Mouse (Mus musculus) cerebellum, adult 2 months (tissue): ENCODE measurements at regions not wholly inside any gene's neighbourhood (a gene's known extent, or its start where the extent isn't known, plus 50 kb on each side); places are given as distances from the start of the nearest gene placed in this dataset.

ENCODE experiments used
- DNase-seq, 2 experiments: peaks; one replicate each; pipeline ENCODE4 v3.0.0; 2021
- H3K27ac ChIP-seq: fragments of 200-500 bp; 2 replicates; pipeline ENCODE4 v1.5.1; 2012; ENCODE audit warnings: low read length, control low read depth, inconsistent platforms; ENCODE audit not compliant: insufficient read depth
- H3K27me3 ChIP-seq: fragments of 200-500 bp; 2 replicates; pipeline ENCODE4 v1.6.1; 2012; ENCODE audit warnings: inconsistent platforms, mild to moderate bottlenecking, low read length, moderate library complexity; ENCODE audit not compliant: control insufficient read depth, insufficient read depth
- H3K4me1 ChIP-seq: fragments of 200-500 bp; 2 replicates; pipeline ENCODE4 v1.6.1; 2011; ENCODE audit warnings: low read length; ENCODE audit not compliant: control insufficient read depth, insufficient read depth
- H3K4me3 ChIP-seq: fragments of 200-500 bp; replicated peaks from 2 replicates; pipeline ENCODE3; 2011; ENCODE audit warnings: mild to moderate bottlenecking, low read depth, low read length, control low read depth; ENCODE audit not compliant: insufficient read depth
- CTCF ChIP-seq: fragments of 200-500 bp; IDR thresholded peaks from 2 replicates; pipeline ENCODE4 v1.5.1; 2011; ENCODE audit warnings: low read depth, mild to moderate bottlenecking, control low read depth, low read length, moderate library complexity, borderline replicate concordance; ENCODE audit not compliant: insufficient read depth
- POLR2A ChIP-seq: fragments of 200-500 bp; IDR thresholded peaks from 2 replicates; pipeline ENCODE4 v1.6.1; 2011; ENCODE audit warnings: low read length, control low read depth, borderline replicate concordance; ENCODE audit not compliant: insufficient read depth
- WGBS: fragments of 180-500 bp; shearing (Covaris S2); methylation state at CpG from one replicate; pipeline ENCODE4 v1.1.7; 2018; 5-methylcytosine and 5-hydroxymethylcytosine counted together

- no peaks in the 10 kb centered on the region for H3K27me3 ChIP-seq
- DNase-seq, result no peak
- TF ChIP-seq CTCF, result no peak
- no peak for TF ChIP-seq POLR2A
- no peak overlapping the region for H3K4me3 ChIP-seq
- 39% methylated on average over 6 of the region's 6 CpGs for WGBS
- no peaks in the 10 kb centered on the region for H3K4me1 ChIP-seq
- no peak overlapping the region for H3K27ac ChIP-seq
Observed at GRCm38 (mm10) chr12:50709000-50709788, 60.3 kb upstream of the Prkd1 start.

DNA sequence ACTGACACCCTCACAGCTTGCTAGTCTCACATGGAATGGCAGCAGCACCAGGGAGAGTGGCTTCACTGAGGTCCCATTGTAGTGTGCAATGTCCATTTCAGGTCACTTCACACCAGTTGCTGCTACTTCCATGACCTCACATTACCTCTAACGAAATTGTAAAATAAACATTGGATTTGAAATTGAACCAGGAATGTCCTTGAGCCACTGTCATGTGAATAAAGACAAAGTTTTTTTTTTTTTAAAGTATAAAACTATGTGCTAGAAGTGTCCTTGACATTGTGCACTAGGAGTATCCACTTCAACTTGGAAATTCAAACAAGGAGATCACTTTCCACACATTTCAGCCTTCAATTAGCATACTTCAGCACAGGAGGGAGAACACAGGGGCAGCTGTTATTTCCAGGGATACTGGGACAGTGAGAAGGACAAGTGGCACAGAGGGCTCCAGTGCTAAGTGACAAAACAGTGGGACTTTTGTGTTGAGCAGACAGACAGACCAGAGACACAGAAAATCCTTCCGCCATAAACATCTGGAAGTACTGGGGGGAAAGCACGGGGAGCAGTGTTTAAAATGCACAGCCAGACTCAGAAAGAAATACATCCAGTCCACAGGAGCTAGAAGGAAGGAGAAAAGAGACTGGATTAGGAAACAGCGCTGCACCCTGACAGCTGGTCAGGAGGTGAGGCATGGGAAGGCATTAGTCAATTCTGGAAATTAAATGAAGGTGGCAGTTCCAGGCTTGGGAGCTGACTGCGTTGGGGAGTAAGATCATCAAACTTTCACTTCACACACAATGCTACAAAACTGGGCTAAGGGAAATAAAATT is 49.9 kb upstream of the Prkd1 start:
- WGBS, result 63% methylated on average over 5 of the region's 5 CpGs
- no peak for TF ChIP-seq POLR2A
- DNase-seq, result peak in 1 of 2 experiments; percentile 0
- Histone ChIP-seq H3K27ac (no peak overlapping the region), H3K27me3 (no peaks in the 10 kb centered on the region), H3K4me3 (no peak overlapping the region), H3K4me1 (no peaks in the 10 kb centered on the region)
